Mouse (Mus musculus) embryonic facial prominence, embryonic 14.5 days (tissue): ENCODE measurements at regions not wholly inside any gene's neighbourhood (a gene's known extent, or its start where the extent isn't known, plus 50 kb on each side); places are given as distances from the start of the nearest gene placed in this dataset.

Experiments
- ATAC-seq: fragments of 200-750 bp; cut with Nextera tagmentation; 2 replicates; pipeline ENCODE4 v1.8.0; 2017; ENCODE audit warnings: low read depth, moderate number of reproducible peaks, moderate TSS enrichment
- DNase-seq: peaks from one replicate; pipeline ENCODE4 v3.0.0-alpha.2; 2015; ENCODE audit warnings: low spot score
- H3K27ac ChIP-seq: fragments of 300-500 bp; sonication (generic); replicated peaks from 2 replicates; pipeline ENCODE4 v1.5.1; 2014; ENCODE audit warnings: low read depth, mild to moderate bottlenecking, low read length, moderate library complexity
- H3K27me3 ChIP-seq: fragments of 300-500 bp; sonication (generic); replicated peaks from 2 replicates; pipeline ENCODE4 v1.6.1; 2014; ENCODE audit warnings: low read length; ENCODE audit not compliant: control insufficient read depth, insufficient read depth
- H3K36me3 ChIP-seq: fragments of 300-500 bp; sonication (generic); 2 replicates; pipeline ENCODE4 v1.6.1; 2014; ENCODE audit warnings: low read length, mixed read lengths; ENCODE audit not compliant: control insufficient read depth, insufficient read depth
- H3K4me1 ChIP-seq: fragments of 300-500 bp; sonication (generic); 2 replicates; pipeline ENCODE4 v1.6.1; 2014; ENCODE audit warnings: antibody characterized with exemption, low read length; ENCODE audit not compliant: control insufficient read depth, insufficient read depth
- H3K4me2 ChIP-seq: fragments of 300-500 bp; sonication (generic); 2 replicates; pipeline ENCODE4 v1.6.1; 2014; ENCODE audit warnings: low read depth, mild to moderate bottlenecking, low read length, moderate library complexity, mixed read lengths
- H3K4me3 ChIP-seq: fragments of 300-500 bp; sonication (generic); 2 replicates; pipeline ENCODE4 v1.5.1; 2014; ENCODE audit warnings: low read depth, mild to moderate bottlenecking, low read length
- H3K9ac ChIP-seq: fragments of 300-500 bp; sonication (generic); 2 replicates; pipeline ENCODE4 v1.6.1; 2014; ENCODE audit warnings: low read depth, mild to moderate bottlenecking, low read length, moderate library complexity, mixed read lengths
- H3K9me3 ChIP-seq: fragments of 300-500 bp; sonication (generic); 2 replicates; pipeline ENCODE4 v1.6.1; 2016; ENCODE audit warnings: low read length; ENCODE audit not compliant: control insufficient read depth
- WGBS: fragments of 180-500 bp; shearing (Covaris S2); extraction: QIAGEN DNeasy Blood & Tissue Kit; methylation state at CpG from one replicate; pipeline ENCODE4 v1.1.7; 2014; 5-methylcytosine and 5-hydroxymethylcytosine counted together

DNA sequence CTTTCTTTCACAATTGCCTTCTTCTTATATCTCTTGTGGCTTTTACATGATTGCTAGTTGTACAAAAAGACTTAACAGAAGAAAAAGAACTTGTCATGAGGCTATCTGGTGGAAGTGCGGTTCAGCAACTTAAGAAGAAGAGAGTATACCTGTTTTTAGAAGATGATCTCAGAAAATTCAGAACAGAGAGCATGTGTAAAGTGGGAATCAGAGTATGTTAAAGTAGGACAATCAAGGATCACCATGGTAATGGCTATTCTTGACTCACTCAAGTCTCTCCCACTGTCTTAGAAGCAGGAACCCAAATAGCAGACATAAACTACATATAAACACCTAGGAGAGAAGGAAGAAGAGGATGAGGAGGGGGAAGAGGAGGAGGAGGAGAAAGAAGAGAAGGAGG lies 857.9 kb upstream of the Nr2f1 start:
- no peak for DNase-seq
- Histone ChIP-seq H3K36me3 (no peaks in the 10 kb centered on the region), H3K27ac (no peak overlapping the region), H3K27me3 (no peaks in the 10 kb centered on the region), H3K9ac (no peak overlapping the region), H3K4me1 (no peaks in the 10 kb centered on the region), H3K9me3 (no peaks in the 10 kb centered on the region), H3K4me3 (no peak overlapping the region), H3K4me2 (no peak overlapping the region)
- no peak for ATAC-seq
- WGBS, result 80% methylated on average over 1 of the region's 1 CpGs

DNA sequence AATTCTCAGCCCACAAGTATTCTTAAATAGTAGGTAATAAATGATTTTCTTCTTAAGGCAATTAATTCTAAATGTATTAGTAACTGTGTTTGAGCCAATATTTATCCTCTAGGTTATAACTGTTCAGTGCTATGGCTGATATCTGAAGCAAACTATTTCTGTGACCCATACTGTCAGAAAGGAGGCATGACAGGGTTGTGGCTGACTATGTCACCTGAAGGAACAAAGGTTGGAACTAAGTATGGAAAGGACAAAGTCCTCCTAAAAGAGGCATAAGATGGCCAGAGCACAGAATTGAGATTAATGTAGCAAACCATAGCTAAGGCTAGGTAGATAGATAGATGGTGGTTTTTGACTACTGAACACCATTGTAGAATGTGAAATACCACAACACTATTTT lies 854.9 kb upstream of the Nr2f1 start:
- Histone ChIP-seq H3K36me3 (no peaks in the 10 kb centered on the region), H3K9me3 (no peaks in the 10 kb centered on the region), H3K27me3 (no peaks in the 10 kb centered on the region), H3K4me3 (no peak overlapping the region), H3K4me1 (no peaks in the 10 kb centered on the region), H3K4me2 (no peak overlapping the region), H3K9ac (no peak overlapping the region), H3K27ac (no peak overlapping the region)
- DNase-seq (no peak), ATAC-seq (no peak)

DNA sequence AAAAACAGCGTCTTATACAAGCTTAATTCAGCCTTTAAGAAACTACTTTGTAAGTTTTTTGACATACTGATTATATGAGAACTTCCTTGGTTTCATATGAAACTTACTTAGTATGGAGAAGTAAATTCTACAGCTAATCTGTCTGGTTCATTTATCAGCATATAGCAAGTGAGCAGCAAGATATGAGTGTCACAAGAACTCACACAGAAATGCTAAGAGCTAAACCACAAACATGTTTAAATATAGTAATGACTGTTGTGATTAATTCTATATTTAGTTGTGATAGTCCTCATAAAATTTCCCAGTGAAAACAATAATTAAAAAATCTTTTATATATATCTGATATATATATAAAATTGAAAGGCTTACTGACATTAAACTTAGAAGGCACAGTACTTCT lies 853.9 kb upstream of the Nr2f1 start:
- Histone ChIP-seq H3K4me3 (no peak overlapping the region), H3K9me3 (no peaks in the 10 kb centered on the region), H3K36me3 (no peaks in the 10 kb centered on the region), H3K27ac (no peak overlapping the region), H3K9ac (no peak overlapping the region), H3K27me3 (no peaks in the 10 kb centered on the region), H3K4me1 (no peaks in the 10 kb centered on the region), H3K4me2 (no peak overlapping the region)
- 89% methylated on average over 1 of the region's 1 CpGs for WGBS
- no peak for ATAC-seq
- no peak for DNase-seq

DNA sequence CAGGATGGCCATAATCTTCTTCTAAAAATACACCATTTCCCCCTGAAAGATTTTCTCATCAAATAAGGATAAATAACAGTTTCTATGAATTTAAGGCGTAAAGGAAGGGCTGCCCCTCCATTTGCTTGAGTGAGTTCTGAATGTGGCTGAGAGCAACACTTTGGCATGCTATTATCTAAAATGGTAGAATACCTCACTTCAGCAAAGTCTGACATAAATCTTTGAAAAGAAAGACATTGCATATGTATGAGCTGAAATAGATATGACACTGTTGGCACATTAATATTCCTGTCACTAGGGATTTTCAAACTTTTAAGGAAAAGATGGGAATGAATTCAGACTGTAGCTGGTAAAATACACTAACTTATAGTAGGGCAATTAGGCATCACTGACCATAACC lies 847.7 kb upstream of the Nr2f1 start:
- 77% methylated on average over 1 of the region's 1 CpGs for WGBS
- H3K4me1 ChIP-seq, result no peaks in the 10 kb centered on the region
- H3K9ac ChIP-seq, result no peak overlapping the region
- DNase-seq (no peak), ATAC-seq (no peak)
- no peak overlapping the region for H3K4me2 ChIP-seq
- no peaks in the 10 kb centered on the region for H3K27me3 ChIP-seq
- no peak overlapping the region for H3K4me3 ChIP-seq
- no peaks in the 10 kb centered on the region for H3K36me3 ChIP-seq
- no peak overlapping the region for H3K27ac ChIP-seq
- no peaks in the 10 kb centered on the region for H3K9me3 ChIP-seq

DNA sequence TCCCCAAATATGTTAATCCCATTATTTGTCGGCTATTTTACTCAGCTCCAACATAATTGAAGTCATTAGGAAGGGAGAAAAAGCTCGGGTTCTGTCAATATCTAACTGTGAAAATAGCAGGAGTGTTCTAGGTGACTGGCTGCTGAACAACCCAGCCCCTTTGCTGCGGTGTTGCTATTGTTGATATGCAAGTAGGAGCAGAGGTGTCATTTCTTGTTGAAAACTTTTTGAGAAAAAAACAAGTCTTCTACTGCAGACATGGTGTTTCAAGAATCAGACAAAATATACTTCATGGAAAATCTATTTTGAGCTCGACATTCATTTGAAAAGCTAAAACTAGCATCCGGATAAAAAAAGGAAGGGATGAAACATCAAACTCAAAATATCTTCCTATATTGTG lies 845.1 kb upstream of the Nr2f1 start:
- H3K27me3 ChIP-seq, result no peaks in the 10 kb centered on the region
- DNase-seq (no peak), ATAC-seq (no peak)
- H3K36me3 ChIP-seq, result no peaks in the 10 kb centered on the region
- no peak overlapping the region for H3K4me3 ChIP-seq
- no peaks in the 10 kb centered on the region for H3K4me1 ChIP-seq
- H3K27ac ChIP-seq, result no peak overlapping the region
- no peaks in the 10 kb centered on the region for H3K9me3 ChIP-seq
- H3K4me2 ChIP-seq, result no peak overlapping the region
- WGBS, result 53% methylated on average over 5 of the region's 5 CpGs
- no peak overlapping the region for H3K9ac ChIP-seq

DNA sequence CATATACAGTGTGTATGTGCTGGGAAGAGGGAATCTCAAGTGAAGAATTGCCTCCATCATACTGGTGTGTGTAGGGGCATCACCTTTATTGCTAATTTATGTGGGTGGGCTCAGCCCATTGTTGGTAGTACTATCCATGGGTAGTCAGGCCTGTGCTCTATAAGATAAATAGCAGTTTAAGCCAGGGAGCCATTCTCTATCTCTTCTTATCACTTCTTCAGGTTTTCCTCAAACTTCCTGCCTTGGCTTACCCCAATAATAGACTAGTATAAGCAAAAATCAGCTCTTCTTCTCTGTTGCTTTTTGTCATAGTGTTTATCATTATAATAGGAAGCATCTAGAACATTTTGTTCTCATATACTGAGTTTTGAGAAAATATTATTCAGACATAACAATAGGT lies 838.3 kb upstream of the Nr2f1 start:
- DNase-seq (no peak), ATAC-seq (no peak)
- Histone ChIP-seq H3K4me3 (no peak overlapping the region), H3K27ac (no peak overlapping the region), H3K4me1 (no peaks in the 10 kb centered on the region), H3K4me2 (no peak overlapping the region), H3K9ac (no peak overlapping the region), H3K36me3 (no peaks in the 10 kb centered on the region), H3K27me3 (no peaks in the 10 kb centered on the region), H3K9me3 (no peaks in the 10 kb centered on the region)

DNA sequence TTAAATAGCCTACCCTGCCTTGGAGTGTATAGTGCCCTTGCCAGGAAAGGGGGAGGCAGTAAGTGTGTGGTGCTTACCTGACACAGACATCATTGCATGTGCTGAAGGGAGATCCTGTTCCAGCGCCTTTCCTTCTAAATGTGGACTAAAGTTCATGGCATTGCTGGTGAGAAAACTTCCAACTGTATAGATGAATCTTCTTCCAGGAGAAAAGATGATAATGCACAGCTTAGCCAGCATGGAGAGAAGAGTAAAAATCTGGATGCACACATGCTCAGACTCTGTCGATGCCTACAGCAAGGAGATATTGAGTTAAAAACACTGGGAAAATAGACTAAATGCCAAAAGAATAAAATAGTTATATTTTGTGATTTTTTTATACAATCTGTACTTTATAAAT lies 835.7 kb upstream of the Nr2f1 start:
- Histone ChIP-seq H3K36me3 (no peaks in the 10 kb centered on the region), H3K9me3 (no peaks in the 10 kb centered on the region), H3K4me2 (no peak overlapping the region), H3K9ac (no peak overlapping the region), H3K4me3 (no peak overlapping the region), H3K27me3 (no peaks in the 10 kb centered on the region), H3K4me1 (no peaks in the 10 kb centered on the region; the same call in 1 of the 2 replicates), H3K27ac (no peak overlapping the region)
- WGBS, result 58% methylated on average over 2 of the region's 2 CpGs
- DNase-seq (no peak), ATAC-seq (no peak)

DNA sequence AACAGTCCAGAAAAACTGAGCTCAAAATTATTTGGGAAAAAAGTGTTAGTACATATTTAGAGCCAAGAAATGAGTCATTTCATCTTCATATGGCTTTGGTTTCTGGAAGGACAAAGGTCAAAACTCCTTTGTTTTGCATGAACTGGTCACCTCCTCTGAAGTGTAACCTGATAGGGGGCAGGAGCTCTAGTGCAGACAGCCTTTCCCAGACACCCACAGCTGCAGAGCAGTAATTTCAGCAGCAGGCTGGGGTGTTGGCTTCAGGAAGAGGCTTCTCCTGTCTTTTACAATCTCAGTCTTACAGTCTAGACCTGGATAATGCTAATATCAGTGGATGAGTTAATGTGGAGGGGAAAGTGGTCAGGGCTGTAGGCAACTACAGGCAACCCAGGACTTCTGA lies 830.4 kb upstream of the Nr2f1 start:
- no peak overlapping the region for H3K4me2 ChIP-seq
- H3K27me3 ChIP-seq, result no peaks in the 10 kb centered on the region
- ATAC-seq (peak; percentile 67), DNase-seq (peak; percentile 70)
- H3K9me3 ChIP-seq, result no peaks in the 10 kb centered on the region
- H3K9ac ChIP-seq, result no peak overlapping the region
- no peak overlapping the region for H3K27ac ChIP-seq
- H3K4me1 ChIP-seq, result no peaks in the 10 kb centered on the region; the same call in 1 of the 2 replicates
- no peaks in the 10 kb centered on the region for H3K36me3 ChIP-seq
- no peak overlapping the region for H3K4me3 ChIP-seq

DNA sequence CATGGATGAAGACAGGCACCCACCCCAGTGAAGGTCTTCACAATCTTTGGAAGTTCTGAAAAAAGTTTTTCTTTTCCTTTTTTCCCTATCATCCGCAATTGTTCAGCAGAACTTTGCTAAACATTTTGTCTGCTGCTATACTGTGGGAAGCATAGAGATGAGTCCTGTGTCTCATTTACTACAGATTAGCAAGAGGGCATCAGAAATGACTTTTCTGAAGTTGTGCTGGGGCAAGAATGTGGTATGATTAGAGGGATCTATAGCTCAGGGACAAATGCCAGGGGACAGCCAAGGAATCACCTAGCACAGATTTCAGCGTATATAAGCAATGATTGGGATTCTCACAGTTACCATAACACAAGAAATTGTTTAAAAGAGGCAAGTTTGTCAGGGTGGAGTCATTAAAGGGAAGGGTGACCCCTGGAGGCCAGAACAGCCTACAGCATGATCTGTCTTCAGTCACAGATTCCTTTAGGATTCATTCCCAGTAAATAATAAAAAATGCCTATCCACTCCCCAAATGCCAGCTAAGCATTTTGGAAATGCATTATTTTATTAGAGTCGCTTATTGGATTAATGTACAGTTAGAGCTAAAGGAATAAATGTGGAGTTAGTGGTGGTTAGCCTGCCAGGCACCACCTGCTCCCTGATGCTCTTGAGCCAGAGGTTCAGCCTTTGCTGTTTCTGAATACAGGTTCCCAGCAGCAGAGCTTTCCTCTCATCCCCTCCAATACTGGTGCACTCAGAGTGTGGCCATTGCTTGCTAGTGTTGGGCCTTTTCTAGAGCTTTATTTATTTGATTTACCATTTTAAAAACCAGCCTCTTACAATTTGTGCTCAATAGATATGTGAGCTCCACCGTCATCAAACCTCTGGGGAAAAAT lies 828.6 kb upstream of the Nr2f1 start:
- no peak overlapping the region for H3K4me2 ChIP-seq
- ATAC-seq (no peak), DNase-seq (peak; percentile 47)
- H3K27ac ChIP-seq, result no peak overlapping the region
- no peaks in the 10 kb centered on the region for H3K36me3 ChIP-seq
- H3K4me3 ChIP-seq, result no peak overlapping the region
- no peak overlapping the region for H3K9ac ChIP-seq
- no peaks in the 10 kb centered on the region for H3K9me3 ChIP-seq
- H3K4me1 ChIP-seq, result no peaks in the 10 kb centered on the region; the same call in 1 of the 2 replicates
- no peaks in the 10 kb centered on the region for H3K27me3 ChIP-seq
- WGBS, result 43% methylated on average over 4 of the region's 4 CpGs
